Mouse (Mus musculus): ENCODE data around the gene Samd14.
"Not testable (repeated sequence)": the region's sequence is repeated elsewhere in the genome, so short reads cannot be mapped to it uniquely, and the experiment has no call there.

Gene Samd14

DNA sequence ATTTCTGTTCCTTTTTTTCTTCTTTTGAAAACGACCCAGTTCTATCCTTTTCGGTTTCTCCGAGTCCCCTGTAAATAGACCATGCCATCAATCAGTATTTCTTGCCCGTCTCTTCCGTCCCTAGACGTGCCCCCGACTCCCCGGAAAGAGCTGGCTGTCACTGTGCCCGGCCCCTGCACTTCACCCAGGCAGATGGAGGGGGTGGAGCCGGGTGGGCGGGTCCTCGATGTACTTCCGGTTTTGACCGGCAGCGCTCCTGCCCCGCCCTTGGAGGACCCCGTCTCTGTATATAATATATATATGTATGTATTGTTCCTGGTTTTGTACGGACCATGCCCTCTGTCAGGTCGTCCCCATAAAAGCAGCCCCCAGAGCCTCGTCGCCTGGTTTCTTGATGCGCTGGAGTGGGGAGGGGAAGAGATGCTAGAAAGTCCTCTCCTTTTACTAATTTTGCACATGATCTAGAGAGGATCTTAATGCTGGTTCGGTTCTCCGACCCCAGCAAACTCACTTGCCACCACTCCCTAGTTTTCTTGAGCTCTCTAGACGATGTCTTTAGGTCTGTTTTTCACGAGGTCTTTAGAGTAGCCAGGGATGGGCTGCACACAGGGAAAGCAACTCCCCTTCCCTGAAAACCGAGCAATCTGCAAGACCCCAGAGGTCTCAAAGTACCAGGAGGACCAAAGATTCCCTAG is 3.0 kb upstream of the Samd14 start:
- DNase-seq: no peak

DNA sequence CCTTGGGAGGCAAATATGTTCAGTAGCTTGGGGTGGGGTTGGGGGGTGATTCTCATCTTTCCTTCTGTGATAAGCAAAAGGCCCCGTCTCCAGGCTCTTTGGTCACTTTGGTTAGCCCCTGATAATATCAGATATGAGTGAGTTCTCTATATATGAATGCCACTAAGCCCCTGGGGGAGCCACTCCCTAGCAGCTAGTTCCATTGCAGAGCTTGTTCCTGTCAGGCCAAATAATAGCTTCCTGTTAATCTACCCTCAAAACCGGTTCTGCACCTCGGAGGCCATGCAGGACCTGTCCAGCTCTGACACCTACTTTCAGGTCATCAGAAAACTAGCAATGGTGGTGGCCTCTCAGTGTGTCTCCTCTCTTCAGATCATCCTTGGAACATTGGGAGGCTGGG is 2.3 kb upstream of the Samd14 start:
- DNase-seq: no peak

DNA sequence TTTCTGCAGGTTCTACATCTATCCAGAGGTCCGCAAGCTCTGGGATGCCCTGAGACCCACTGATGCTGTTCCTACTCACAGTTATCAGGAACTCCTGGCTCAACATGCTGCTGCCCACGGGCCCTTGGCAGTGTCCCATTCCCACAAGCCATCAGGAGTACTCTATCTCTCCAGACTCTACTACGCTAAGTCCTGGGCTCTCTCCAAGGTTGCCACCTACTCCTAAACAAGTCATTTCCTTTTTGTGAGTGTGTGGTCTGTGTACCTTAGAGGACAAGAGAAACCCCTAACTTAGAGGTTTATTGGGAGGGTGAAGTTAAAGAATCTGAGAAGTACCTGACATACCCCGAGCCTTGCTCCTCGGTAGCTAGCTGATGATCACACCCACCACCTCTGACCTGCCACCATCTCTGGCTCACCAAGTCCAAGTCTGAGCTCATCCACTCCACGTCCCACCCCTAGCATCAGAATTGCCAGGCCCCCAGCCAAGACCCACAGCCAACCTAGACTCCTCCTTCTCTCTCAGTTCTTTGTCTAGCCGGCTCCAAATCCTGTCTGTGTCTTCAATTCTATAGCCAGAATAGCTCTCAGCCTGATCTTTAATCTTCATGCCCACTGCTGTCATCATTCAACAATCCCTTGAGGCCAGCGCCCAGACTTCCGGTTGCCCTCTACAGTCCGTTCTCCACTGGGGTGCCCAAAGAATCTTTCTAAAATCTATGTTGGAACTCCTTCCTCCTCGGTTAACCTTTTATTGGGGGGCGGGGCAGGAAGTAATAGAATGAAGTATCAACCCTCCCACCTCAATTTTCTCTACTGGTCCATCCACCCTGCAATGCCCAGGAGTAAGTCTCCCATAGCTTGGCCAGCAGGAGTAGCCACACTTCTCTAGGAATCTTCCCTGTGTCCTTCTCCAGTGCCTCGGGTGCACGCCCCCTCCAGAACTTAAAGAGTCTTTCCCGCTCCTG is 734 bp upstream of the Samd14 start:
- DNase-seq: no peak

GRCm38 (mm10) chr11:95010141-95010739 is 561 bp downstream of the Samd14 start:
- no peak for DNase-seq

DNA sequence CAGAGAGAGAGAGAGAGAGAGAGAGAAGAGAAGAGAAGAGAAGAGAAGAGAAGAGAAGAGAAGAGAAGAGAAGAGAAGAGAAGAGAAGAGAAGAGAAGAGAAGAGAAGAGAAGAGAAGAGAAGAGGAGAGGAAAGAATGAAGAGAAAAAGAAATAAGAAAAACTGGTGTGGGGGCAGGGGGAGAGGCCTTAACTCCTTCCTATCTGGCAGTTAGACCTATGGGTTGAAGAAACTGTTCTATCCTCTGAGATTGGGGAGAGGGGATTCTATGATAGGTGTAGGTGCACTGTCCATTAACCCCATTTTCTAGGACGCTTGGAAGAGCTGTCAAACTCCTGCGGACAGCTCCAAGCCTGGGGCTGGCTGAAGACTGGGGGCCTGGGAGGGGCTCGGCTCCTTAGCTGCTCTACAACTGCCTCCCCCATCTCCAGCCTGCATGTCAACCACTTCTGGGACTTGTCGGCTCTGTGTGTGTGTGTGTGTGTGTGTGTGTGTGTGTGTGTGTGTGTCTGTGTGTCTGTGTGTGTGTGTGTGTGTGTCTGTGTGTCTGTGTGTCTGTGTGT is 1.2 kb downstream of the Samd14 start:
- DNase-seq: not testable (repeated sequence)

- DNase-seq: no peak
These were observed 1.7 kb downstream of the Samd14 start for GRCm38 (mm10) chr11:95011416-95011815.

- DNase-seq: no peak
These were observed 2.4 kb downstream of the Samd14 start for GRCm38 (mm10) chr11:95012075-95012474.

- DNase-seq: no peak
These were observed 2.8 kb downstream of the Samd14 start for GRCm38 (mm10) chr11:95012487-95012886.

- no peak for DNase-seq
These were observed 5.8 kb downstream of the Samd14 start for GRCm38 (mm10) chr11:95015484-95015883.

DNA sequence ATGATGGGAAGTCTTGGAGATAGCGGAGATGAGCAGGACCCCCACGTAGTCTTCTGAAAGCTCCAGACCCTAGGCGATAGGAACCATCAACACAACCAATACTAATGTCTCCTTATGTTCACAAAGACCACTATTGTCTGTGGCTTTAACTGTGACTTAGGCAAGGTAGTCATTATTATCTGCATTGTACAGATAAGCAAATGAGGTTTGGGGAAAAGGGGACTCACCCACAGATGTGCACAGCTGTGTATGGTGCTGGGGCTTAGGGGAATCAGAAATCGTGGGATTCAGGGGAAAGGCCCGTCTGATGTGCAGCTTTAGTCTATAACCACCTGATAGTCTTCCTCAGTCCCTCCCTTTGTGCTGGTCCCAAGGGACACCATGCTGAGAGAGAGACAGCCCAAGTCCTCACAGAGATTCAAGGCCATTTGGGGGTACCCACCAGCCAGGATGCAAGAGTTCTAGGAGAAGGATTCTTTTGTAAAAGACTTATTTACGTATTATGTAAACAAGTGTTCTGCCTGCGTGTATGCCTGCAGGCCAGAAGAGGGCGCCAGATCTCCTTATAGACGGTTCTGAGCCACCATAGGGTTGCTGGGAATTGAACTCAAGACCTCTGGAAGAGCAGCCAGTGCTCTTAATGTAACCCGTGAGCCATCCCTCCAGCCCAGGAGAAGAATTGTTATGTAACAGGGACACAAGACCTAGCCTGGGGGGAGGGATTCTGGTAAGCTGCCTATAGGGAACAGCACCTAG is 12.7 kb downstream of the Samd14 start:
- no peak for DNase-seq

DNA sequence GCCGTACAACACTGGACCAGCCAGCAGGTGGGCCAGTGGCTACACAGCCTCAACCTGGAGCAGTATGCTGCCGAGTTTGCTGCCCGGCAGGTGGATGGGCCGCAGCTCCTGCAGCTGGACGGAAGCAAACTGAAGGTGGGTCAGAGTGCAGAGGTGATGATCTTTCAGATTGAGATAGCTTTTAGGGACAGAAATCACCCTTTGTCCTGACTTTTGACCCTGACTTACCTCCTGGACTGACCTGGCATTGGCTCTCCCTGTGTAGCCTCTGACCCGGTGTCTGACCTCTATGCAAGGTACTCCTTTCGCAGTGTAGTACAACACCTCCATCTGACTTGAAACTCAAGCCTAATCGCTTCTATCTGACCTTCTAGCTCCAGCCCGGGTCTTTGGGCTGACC is 13.8 kb downstream of the Samd14 start:
- no peak for DNase-seq

GRCm38 (mm10) chr11:95024439-95025184 is 14.9 kb downstream of the Samd14 start:
- peak; percentile 96 for DNase-seq

- DNase-seq: no peak
These were observed 15.7 kb downstream of the Samd14 start for GRCm38 (mm10) chr11:95025227-95026012.

DNA sequence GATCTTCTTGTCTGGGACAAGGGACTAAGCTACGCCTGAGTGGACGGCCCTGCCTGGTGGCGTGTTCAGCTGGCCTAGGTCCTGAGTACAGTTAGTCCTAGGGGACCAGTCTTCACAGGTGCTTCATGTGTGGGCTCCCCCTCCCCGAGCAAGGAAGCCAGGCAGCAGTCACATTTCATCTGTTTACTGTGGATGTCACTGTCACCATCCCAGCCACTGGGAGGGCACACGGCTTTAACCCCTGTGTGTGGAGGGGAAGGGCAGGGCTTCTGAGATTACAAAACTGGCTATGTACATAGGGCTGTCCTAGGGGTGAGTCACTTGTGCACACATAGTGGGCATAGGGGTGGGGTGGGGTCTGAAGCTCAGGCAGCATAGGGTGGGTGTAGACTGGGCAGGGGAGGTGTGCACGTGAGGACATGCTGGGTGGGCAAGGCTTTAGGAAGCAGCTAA is 16.4 kb downstream of the Samd14 start:
- no peak for DNase-seq

GRCm38 (mm10) chr11:95026849-95027248 is 17.2 kb downstream of the Samd14 start:
- no peak for DNase-seq

GRCm38 (mm10) chr11:95027850-95028470 is 18.3 kb downstream of the Samd14 start:
- DNase-seq: no peak

DNA sequence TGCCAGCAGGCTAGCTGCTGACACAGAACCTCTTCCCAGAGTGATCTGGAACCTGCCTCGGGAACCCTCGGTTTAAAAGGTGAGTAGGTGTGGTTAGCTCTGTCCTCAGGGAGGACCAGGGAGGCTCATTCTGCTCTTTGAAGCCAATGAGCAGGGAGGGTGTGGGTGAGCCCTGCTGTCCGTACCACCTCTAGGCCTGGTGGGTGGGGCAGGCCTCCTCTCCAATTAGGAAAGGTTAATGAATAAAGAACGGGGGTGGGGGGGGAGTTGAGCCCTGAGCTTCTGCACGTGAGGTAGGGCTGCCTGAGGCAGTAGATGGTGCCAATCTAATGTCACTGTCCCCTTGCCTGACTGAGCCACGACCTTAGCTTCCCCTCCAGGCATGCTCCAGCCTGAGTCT is 23.3 kb downstream of the Samd14 start:
- no peak for DNase-seq

- no peak for DNase-seq
These were observed 23.9 kb downstream of the Samd14 start for GRCm38 (mm10) chr11:95033617-95034016.

GRCm38 (mm10) chr11:95034902-95035301 is 25.2 kb downstream of the Samd14 start:
- peak; percentile 56 for DNase-seq

- DNase-seq: peak; percentile 59
These were observed 26.8 kb downstream of the Samd14 start for GRCm38 (mm10) chr11:95036521-95036920.

Measured in cerebellum, adult 9-10 months (tissue).